11 mouse cellular contexts compared by ENCODE assay signal in the genomic region with DNA sequence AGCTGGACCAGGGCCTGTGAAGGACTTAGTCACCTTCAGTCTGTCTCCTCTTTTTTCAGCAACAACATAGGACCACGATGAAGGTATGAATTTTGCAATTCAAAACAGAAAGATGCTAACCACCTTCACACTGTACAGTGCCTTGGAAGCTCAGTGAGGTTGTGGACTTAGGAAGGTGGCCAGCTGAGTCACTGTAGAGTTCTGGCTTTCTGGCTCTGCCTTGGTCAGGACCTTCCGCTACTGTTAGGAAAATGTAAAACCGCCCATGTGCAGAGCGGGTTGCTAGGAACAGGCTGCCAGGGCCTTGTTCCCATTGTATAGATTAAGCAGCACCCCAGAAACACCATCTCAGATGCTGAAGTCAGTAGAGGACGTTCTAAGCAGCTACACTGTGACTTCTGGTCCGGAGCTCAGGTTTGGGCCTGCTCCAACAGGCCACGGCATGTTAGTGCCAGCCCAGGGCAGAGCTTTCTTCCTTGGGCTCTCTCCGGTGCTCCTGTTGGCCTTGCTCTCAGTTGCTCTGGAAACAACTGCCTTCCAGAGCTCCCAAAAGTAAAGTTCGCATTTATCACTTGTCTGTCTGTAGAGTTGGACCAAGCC.
DNase-seq lines count a peak whose midpoint lies in the region; ATAC-seq and TF ChIP-seq lines count a peak whose summit lies in the region.
"Had no signal": no experiment of that assay in that cellular context is flagged by ENCODE, and none has a peak within 500 bp of the region (broad histone marks: within the 10 kb centered on the region; RNA-seq: fewer than 3 reads in every experiment).

No protein-coding gene starts in this region.

- DNase-seq in heart, adult 8-10 months (ENCODE audit: low spot score), result no peak
- DNase-seq in 3134 (ENCODE audit: extremely low read depth, insufficient read length, low spot score), result peak; percentile 60
- DNase-seq in brain, adult 2 months (ENCODE audit: low read depth, low spot score), result peak; percentile 69
- DNase-seq in cerebellum, postnatal 25 days, result peak; percentile 57 to 59
- DNase-seq in lung, postnatal 0 days (ENCODE audit: low spot score), result no peak
- DNase-seq: right cerebral cortex, postnatal 25 days; thymus, postnatal 36 days had no signal

- no peaks in the 10 kb centered on the region for H3K9me3 ChIP-seq in heart, embryonic 13.5 days
- H3K9me3 ChIP-seq in lung, postnatal 0 days (ENCODE audit: low read length), result no peaks in the 10 kb centered on the region

- H3K4me2 ChIP-seq in heart, embryonic 13.5 days, result no peak overlapping the region
- H3K4me2 ChIP-seq in lung, postnatal 0 days (replicated peaks; ENCODE audit: low read depth, low read length), result no peak overlapping the region
- H3K4me2 ChIP-seq: liver, embryonic 11.5 days had no signal

- TF ChIP-seq EP300 in lung, postnatal 0 days (IDR thresholded peaks at IDR 0.05), result no peak

- 0 out of 2 replicates have a peak overlapping the region, but pooled peaks have one; percentile 7 for H3K27ac ChIP-seq in heart, embryonic 13.5 days (replicated peaks)
- H3K27ac ChIP-seq in lung, postnatal 0 days (ENCODE audit: low read length), result no peak overlapping the region
- H3K27ac ChIP-seq: macrophage had no signal

- WGBS in heart, embryonic 13.5 days, result 71% methylated on average over 9 of the region's 9 CpGs
- WGBS in lung, postnatal 0 days, result 76% methylated on average over 9 of the region's 9 CpGs

- H3K27me3 ChIP-seq in heart, embryonic 13.5 days (replicated peaks), result no peaks in the 10 kb centered on the region
- H3K27me3 ChIP-seq in lung, postnatal 0 days (replicated peaks; ENCODE audit: insufficient read depth, low read length), result no peaks in the 10 kb centered on the region

- TF ChIP-seq CTCF in lung, postnatal 0 days (IDR thresholded peaks at IDR 0.05), result no peak

- H3K4me1 ChIP-seq in heart, embryonic 13.5 days, result peaks cover 58% of the 10 kb centered on the region
- no peaks in the 10 kb centered on the region for H3K4me1 ChIP-seq in lung, postnatal 0 days (ENCODE audit: insufficient read depth, low read depth, low read length)

- no peak overlapping the region for H3K4me3 ChIP-seq in heart, embryonic 13.5 days
- no peak overlapping the region for H3K4me3 ChIP-seq in lung, postnatal 0 days (ENCODE audit: low read depth, low read length)

- H3K9ac ChIP-seq in heart, embryonic 13.5 days, result no peak overlapping the region
- no peak overlapping the region for H3K9ac ChIP-seq in lung, postnatal 0 days (replicated peaks; ENCODE audit: low read depth)

- no peaks in the 10 kb centered on the region for H3K36me3 ChIP-seq in heart, embryonic 13.5 days
- H3K36me3 ChIP-seq in lung, postnatal 0 days (ENCODE audit: insufficient read depth, low read length), result no peaks in the 10 kb centered on the region

- ATAC-seq in heart, embryonic 13.5 days (ENCODE audit: extremely low read depth, insufficient number of reproducible peaks, low FRiP score, low TSS enrichment), result no peak
- ATAC-seq in lung, postnatal 0 days, result no peak
- ATAC-seq in megakaryocyte progenitor cell, adult 5-6 weeks (replicated peaks; ENCODE audit: poor library complexity), result no peak

Comparison
In these comparisons a context has a peak if more than half of its experiments do, and no peak if none do; other contexts are left out.
1. DNase-seq: peak in 3134 (single experiment), brain, adult 2 months (single experiment) and cerebellum, postnatal 25 days (2 of 2); none in heart, adult 8-10 months (single experiment) and lung, postnatal 0 days (single experiment).